Mouse (Mus musculus): Measurements from ENCODE around the gene Dnase1l2. TPM values are rescaled to one million over a fixed set of nuclear protein-coding genes. Genes with fewer than 3 reads are reported as not detected.

Gene Dnase1l2
- polyA plus RNA-seq, 1 experiment from 2014 or later: 5.1 TPM

Other genes starting within 250 kb of the Dnase1l2 start
- 8.5 and 10.8 TPM in 2 replicates for gene Tbc1d24, start 237.5 kb downstream of the Dnase1l2 start, polyA plus RNA-seq (2016; fragmentation: Nextera tagmentation; extraction: Ambion mirVana)
- gene Ntn3, start 233.6 kb downstream of the Dnase1l2 start, polyA plus RNA-seq (2016; fragmentation: Nextera tagmentation; extraction: Ambion mirVana): 4.3 and 5.2 TPM in 2 replicates
- gene Tedc2, start 222.3 kb downstream of the Dnase1l2 start, polyA plus RNA-seq (2016; fragmentation: Nextera tagmentation; extraction: Ambion mirVana): 15.3 and 16.7 TPM in 2 replicates
- gene Ccnf, start 191.6 kb downstream of the Dnase1l2 start, polyA plus RNA-seq (2016; fragmentation: Nextera tagmentation; extraction: Ambion mirVana): 94.2 and 95.6 TPM in 2 replicates
- not detected in 2 replicates for gene Abca17, start 92.0 kb downstream of the Dnase1l2 start, polyA plus RNA-seq (2016; fragmentation: Nextera tagmentation; extraction: Ambion mirVana)
- gene Abca3, start 91.2 kb downstream of the Dnase1l2 start, polyA plus RNA-seq (2016; fragmentation: Nextera tagmentation; extraction: Ambion mirVana): 17.7 and 18.0 TPM in 2 replicates
- gene Rnps1, start 28.5 kb downstream of the Dnase1l2 start, polyA plus RNA-seq (2016; fragmentation: Nextera tagmentation; extraction: Ambion mirVana): 391 and 404 TPM in 2 replicates
- 53.5 and 61.2 TPM in 2 replicates for gene Eci1, start 16.5 kb downstream of the Dnase1l2 start, polyA plus RNA-seq (2016; fragmentation: Nextera tagmentation; extraction: Ambion mirVana)
- gene E4f1, start 27.2 kb upstream of the Dnase1l2 start, polyA plus RNA-seq (2016; fragmentation: Nextera tagmentation; extraction: Ambion mirVana): 34.1 and 37.1 TPM in 2 replicates
- gene Pgp, start 27.3 kb upstream of the Dnase1l2 start, polyA plus RNA-seq (2016; fragmentation: Nextera tagmentation; extraction: Ambion mirVana): 59.3 and 60.3 TPM in 2 replicates
- not detected in 2 replicates for gene Bricd5, start 30.8 kb upstream of the Dnase1l2 start, polyA plus RNA-seq (2016; fragmentation: Nextera tagmentation; extraction: Ambion mirVana)
- gene Mlst8, start 36.0 kb upstream of the Dnase1l2 start, polyA plus RNA-seq (2016; fragmentation: Nextera tagmentation; extraction: Ambion mirVana): 34.4 and 37.9 TPM in 2 replicates
- 14.8 and 16.6 TPM in 2 replicates for gene Caskin1, start 45.5 kb upstream of the Dnase1l2 start, polyA plus RNA-seq (2016; fragmentation: Nextera tagmentation; extraction: Ambion mirVana)
- gene Traf7, start 84.8 kb upstream of the Dnase1l2 start, polyA plus RNA-seq (2016; fragmentation: Nextera tagmentation; extraction: Ambion mirVana): 100 and 103 TPM in 2 replicates
- gene Rab26, start 91.1 kb upstream of the Dnase1l2 start, polyA plus RNA-seq (2016; fragmentation: Nextera tagmentation; extraction: Ambion mirVana): 1.7 and 1.9 TPM in 2 replicates
- 15.5 and 17.9 TPM in 2 replicates for gene Pkd1, start 106.7 kb upstream of the Dnase1l2 start, polyA plus RNA-seq (2016; fragmentation: Nextera tagmentation; extraction: Ambion mirVana)
- gene Tsc2, start 189.5 kb upstream of the Dnase1l2 start, polyA plus RNA-seq (2016; fragmentation: Nextera tagmentation; extraction: Ambion mirVana): 78.4 and 89.3 TPM in 2 replicates
- gene Nthl1, start 189.6 kb upstream of the Dnase1l2 start, polyA plus RNA-seq (2016; fragmentation: Nextera tagmentation; extraction: Ambion mirVana): 14.5 and 18.8 TPM in 2 replicates
- gene Slc9a3r2, start 207.2 kb upstream of the Dnase1l2 start, polyA plus RNA-seq (2016; fragmentation: Nextera tagmentation; extraction: Ambion mirVana): 18.3 and 21.9 TPM in 2 replicates
- not detected in 2 replicates for gene Npw, start 215.4 kb upstream of the Dnase1l2 start, polyA plus RNA-seq (2016; fragmentation: Nextera tagmentation; extraction: Ambion mirVana)
- 25.5 and 26.9 TPM in 2 replicates for gene Zfp598, start 226.6 kb upstream of the Dnase1l2 start, polyA plus RNA-seq (2016; fragmentation: Nextera tagmentation; extraction: Ambion mirVana)
- 27.8 and 33.5 TPM in 2 replicates for gene Syngr3, start 246.8 kb upstream of the Dnase1l2 start, polyA plus RNA-seq (2016; fragmentation: Nextera tagmentation; extraction: Ambion mirVana)